Mouse (Mus musculus): Measurements from ENCODE around the gene Fat4.

Gene Fat4

GRCm38 (mm10) chr3:38967480-38967879 is 80.7 kb downstream of the Fat4 start:
- DNase-seq (ENCODE audit: low spot score): no peak

GRCm38 (mm10) chr3:38986379-38986778 is 99.6 kb downstream of the Fat4 start:
- no peak for DNase-seq (ENCODE audit: low spot score)

- DNase-seq (ENCODE audit: low spot score): no peak
Observed at GRCm38 (mm10) chr3:38989181-38989580, 102.4 kb downstream of the Fat4 start.

- no peak for DNase-seq (ENCODE audit: low spot score)
Observed at GRCm38 (mm10) chr3:39000011-39000410, 113.3 kb downstream of the Fat4 start.

GRCm38 (mm10) chr3:39010544-39010943 is 123.8 kb downstream of the Fat4 start:
- no peak for DNase-seq (ENCODE audit: low spot score)

- no peak for DNase-seq (ENCODE audit: low spot score)
Observed at GRCm38 (mm10) chr3:39017633-39018032, 130.9 kb downstream of the Fat4 start.

GRCm38 (mm10) chr3:39036113-39036512 is 149.4 kb downstream of the Fat4 start:
- no peak for DNase-seq (ENCODE audit: low spot score)

- DNase-seq (ENCODE audit: low spot score): no peak
Observed at GRCm38 (mm10) chr3:39046425-39046824, 159.7 kb downstream of the Fat4 start.

- no peak for DNase-seq (ENCODE audit: low spot score)
Observed at GRCm38 (mm10) chr3:39047621-39048303, 161.0 kb downstream of the Fat4 start.

- no peak for DNase-seq (ENCODE audit: low spot score)
Observed at GRCm38 (mm10) chr3:39048304-39048667, 161.5 kb downstream of the Fat4 start.

- no peak for DNase-seq (ENCODE audit: low spot score)
Observed at GRCm38 (mm10) chr3:39050130-39050529, 163.4 kb downstream of the Fat4 start.

- DNase-seq (ENCODE audit: low spot score): no peak
Observed at GRCm38 (mm10) chr3:39053072-39053471, 166.3 kb downstream of the Fat4 start.

Measured in urinary bladder, postnatal 25 days (tissue).